Mouse (Mus musculus) neutrophil, adult 5-6 weeks (primary cell): ENCODE measurements around the gene Galm. TPM values are rescaled to one million over a fixed set of nuclear protein-coding genes. Genes with fewer than 3 reads are reported as not detected.
A peak's percentile ranks its signal among the peaks of the same experiment; 100 is the strongest.

Experiments used
- ATAC-seq: fragments of 151-379, 151-347 bp; 2 replicates; pipeline ENCODE4 v1.8.0; 2017; ENCODE audit warnings: mild to moderate bottlenecking, moderate TSS enrichment; ENCODE audit not compliant: insufficient number of reproducible peaks, poor library complexity, low FRiP score, severe bottlenecking; ENCODE audit errors: extremely low read depth
- total RNA-seq: library from RNA; stranded (forward); fragments of 200-1000 nt; gene quantifications from 2 replicates; pipeline ENCODE4 v1.2.3, GENCODE M21; 2017

Galm gene
- 10.8 and 15.5 TPM in 2 replicates for total RNA-seq

DNA sequence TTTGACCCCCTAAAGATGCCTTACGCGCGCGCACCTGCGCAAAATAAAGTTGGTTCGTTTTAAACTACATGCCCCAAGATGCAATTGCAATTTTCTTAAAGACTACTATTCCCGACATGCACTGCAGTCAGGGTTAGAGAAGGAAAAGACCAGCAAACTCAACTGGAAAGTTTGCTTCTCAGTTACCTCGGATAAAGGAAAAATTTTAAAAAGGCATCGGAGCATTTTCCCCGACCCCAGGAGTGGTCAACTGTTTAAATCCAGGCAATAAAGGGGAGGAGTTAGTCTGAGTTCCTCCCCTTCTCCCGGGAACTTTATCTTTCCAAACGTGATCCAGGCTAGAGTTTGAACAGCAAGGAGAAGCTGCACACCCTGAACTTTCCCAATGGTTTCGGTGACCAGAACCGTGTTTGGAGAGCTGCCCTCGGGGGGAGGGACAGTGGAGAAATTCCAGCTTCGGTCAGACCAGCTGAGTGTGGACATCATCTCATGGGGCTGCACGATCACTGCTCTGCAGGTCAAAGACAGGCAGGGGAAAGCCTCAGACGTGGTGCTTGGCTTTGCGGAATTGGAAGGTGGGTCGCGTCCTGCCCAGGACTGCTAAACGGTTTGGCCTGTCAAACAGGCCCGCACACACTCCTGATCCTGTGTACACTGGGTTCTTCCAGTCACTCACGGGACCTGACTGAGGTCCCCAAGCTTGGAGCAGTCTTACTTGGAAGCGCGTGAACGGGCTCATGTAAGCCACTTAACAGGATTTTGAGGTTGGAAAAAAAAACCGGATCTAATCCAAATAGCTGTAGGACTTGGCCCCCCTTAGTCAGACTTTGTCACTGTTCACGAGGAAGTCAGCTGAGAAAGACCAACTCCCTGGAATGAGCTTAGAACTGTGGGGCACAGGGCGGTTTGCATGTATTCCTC lies at the start of gene Galm:
Galm (plus strand) TSS at position 141 of the 921 bp plus-strand sequence.
- ATAC-seq, result peak; percentile 45; the same call in 1 of the 2 replicates

DNA sequence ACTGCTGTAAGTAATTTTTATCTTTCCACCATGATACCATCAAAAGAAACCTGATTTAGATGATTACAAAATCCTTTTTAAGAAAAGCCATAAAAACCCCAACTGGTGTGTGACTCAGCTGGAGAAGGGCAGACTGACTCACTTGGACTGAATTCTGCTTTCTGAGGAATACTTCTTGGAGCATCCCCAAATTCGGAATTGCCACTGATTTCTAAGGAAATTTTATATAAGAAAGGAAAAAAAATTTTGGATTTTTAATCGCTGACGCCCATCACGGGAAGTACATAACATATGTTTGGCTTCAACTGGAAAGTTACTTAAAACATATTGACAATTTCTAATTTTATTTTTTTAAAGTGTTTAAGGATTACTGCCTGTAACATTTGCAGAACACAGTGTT lies 48.5 kb upstream of the Galm start:
- no peak for ATAC-seq

DNA sequence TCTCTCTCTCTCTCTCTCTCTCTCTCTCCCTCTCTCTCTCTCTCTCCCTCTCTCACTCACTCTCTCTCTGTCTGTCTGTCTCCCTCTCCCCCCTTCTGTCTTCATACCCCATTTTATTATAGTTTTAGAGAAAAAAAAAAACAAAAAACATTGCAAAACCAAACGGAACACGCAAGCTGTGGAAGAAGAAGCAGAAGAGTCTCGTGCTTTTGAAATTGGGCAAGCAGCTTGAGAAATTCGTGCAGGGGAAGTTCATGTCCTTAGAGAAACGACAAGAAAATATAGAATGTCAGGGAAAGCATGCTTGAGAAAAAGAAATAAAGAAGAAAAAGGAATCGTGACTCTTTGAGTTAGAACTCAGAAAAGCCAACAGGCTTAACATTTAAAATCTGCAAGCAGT lies 44.0 kb upstream of the Galm start:
- 0 out of 2 replicates have a peak, but pooled peaks have one; percentile 41 for ATAC-seq

DNA sequence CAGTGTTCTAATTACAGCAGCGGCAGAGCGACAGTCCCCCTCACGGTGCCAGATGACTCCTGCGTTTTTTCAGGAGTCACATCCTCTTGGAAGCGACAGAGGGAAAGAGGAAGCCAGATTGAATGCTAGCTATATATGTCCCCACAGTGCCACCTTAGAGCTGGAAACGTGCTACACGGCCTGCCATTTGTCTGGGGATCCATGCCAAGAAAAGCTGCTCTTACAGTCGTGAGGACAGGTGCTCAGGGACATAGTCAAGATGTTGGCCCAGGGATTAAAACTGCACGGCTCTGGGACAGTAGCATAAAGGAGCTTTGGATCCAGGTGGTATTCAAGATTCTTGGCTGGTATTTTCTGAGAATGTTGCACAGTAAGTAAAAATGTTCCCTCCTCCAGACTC lies 42.8 kb upstream of the Galm start:
- no peak for ATAC-seq

DNA sequence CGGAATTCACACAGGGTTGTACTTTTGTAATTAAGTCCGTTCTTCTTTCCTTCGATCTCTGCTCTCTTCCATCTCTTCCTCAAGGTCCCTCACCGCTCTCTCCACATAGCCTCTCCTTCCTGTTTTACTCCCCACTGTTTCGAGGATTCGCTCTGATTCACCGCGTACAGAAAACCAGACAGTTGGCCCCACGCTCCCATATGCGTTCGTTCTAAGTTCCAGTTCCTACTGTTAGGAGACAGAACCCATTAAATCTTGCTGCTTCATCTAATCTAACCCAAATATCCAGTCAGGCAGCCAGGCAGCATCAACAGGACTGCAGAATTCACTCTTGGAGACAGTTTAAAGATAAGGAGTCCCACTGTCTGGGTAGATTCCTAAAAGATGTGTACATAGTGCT lies 40.7 kb upstream of the Galm start:
- ATAC-seq, result no peak

DNA sequence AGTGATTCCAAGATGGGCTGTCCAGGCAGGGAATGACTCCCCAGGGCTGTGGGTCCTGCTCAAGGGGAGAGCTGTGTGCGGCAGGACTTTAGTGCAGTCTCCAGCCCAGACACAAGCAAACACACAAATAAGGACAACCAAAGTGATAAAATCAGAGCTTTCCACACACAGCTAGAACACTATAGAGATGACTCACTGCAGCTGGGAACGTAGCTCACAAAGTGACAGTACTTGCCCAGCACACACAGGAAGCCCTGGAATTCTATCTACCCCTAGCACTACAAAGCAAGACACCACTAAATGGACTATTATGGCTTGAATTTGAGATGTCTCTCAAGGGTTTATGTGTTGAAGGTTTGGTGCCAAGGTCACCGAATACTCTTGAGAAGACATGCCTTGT lies 39.1 kb upstream of the Galm start:
- no peak for ATAC-seq

DNA sequence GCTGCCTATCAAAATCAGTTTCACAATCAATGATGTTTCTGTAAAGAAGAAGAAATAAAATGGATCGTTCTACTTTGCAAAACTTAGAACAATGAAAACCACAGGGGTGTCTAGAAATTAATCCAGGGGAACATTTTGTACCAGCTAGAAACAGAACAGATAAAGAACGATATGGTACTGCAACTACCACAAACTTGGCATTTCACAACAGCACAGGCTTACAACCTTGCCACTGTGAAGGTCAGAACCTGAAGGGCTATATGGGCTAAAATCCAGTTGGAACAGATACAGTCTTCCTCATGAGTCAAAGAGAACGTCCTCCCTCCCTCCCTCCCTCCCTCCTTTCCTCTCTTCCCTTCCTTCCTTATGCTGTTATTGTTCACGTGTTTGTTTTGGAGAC lies 36.7 kb upstream of the Galm start:
- no peak for ATAC-seq

DNA sequence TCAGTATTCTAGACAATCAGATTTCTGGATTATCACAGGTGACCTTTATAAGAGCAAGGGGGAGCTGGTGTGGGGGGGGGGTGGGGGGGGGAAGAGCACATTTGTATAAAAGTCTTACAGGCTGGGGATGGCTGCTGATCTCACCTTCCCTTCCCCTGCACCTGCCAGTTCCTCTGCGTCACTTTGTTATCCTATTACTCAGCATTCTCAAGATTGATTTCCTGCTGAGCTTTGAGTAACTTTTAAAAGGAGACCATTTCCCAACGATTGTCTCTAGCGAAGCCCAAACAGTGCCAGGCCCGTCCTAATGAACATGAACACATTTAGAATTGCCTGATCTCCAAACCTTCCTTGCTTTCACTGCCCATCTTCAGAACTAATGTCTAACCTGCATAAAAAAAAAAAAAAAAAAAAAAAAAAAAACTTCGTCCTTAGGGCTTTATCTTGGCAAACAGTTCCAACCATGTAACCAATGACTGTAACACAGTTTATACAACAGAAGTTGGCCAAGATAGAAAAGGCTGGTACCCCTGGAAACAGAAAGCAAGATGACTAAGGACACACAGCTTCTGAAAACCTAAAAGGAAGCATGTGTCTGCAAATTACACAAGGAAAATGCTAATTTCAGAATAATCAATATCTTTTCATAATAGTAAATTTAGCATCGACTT lies 35.3 kb upstream of the Galm start:
- no peak for ATAC-seq

DNA sequence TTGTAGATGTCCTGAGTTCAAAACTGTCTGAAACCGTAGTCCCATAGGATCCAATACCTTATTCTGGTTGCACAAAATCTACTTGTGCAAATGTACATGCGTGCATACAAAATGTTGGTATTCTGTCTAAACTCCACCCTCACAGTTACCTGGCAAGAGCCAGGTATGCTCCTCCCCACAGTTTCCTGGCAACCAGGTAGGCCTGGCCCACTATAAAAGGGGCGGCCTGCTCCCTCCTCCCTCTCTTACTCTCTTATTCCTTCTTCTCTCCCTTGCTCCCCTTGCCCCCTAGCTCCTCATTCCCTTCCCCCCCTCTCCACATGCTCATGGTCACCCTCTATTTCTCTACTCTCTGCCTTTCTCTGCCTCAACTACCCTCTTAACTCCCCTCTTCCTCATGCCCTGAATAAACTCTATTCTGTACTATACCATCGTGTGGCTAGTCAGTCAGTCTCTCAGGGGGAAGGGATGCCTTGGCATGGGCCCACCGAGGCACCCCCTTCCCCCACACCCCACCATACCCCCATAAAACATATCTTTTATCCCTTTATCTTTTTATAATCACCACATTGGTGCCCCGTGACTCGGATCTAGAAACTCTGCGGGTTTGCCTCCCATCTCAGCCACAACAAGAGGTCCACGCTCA lies 31.9 kb upstream of the Galm start:
- no peak for ATAC-seq

DNA sequence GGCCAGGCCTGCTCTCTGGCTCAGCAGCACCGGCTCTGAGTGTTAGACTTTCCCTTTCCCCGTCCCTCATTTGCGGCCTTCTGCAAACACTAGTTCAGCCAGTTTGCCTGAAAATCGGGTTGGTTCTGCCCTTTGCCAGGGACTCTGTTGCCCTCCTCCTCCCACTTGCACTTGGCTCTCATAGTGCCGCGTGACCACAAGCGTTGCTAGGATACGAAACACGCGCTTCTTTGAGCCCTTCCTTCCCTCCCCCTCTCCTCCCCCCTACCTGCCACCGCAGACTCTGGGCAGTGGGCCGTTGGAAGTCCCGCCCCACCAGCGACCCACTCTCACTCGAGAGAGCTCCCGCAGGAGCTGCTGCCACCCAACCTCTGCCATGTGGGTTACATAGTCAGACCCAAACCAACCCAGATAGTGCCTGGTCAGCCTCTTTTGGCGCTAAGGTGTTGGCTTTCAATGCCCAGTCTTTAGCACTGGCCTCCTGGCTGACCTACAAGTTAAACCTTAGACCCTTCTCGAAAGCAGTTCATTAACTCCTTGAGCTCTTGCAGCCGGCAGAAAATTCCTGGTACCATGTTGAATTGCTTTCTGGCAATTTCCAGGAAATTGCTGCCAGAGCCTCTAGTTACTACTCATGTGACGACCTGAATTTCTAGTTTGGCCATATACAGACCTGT lies 31.1 kb upstream of the Galm start:
- peak; percentile 33; the same call in 1 of the 2 replicates for ATAC-seq

DNA sequence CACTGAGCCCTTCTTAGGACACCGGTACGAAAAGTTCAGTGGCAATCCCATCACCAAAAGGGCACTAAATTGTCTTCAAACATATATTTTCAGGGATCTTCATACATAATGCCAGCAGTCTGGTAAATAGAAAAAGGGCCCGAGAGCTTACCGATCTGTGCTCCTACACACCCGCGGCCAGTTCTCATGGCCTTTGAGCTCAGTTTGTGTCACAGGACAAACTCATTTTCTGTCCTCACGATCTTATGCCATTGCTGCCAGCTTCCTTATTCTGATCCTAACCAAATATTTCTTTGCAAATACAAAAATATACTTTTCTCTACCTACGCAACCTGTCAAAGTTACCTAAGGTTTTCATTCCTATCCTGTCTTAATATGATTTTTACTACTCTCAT lies 30.6 kb upstream of the Galm start:
- no peak for ATAC-seq

DNA sequence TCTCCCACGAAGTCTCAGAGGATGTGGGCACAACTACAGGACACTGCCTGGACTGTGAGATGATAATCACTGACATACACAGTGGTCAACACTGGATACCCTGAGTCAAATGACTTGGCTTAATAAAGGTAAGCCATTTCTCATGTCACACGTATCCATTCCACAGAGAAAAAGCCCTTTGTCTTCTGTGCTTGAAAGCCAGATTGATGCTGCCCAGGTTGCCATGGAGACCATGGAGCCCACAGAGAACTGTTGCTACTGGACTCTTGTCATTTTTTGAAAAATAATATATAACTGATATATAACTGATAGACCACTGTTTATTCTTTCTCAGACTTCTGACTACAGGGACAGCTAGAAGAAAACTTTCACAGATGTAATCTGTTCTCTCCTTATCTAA lies 30.1 kb upstream of the Galm start:
- no peak for ATAC-seq

DNA sequence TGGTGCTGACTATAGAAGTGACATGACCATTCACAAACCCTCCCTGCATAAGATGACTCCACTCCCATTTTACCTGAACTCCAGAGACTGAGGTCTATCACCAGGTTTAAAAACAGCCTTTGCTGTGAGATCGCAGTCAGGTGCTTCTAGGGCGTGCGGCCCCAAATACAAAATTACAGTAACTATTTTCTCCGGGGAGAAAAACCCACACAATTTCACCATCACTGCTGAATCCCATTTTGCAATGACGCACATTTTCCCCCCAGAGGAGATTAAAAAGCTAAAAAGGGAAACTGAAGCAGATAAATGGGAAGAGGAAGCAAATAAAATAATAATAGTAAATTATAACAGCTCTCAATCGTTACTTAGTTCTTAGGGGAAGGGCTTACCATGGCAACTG lies 27.4 kb upstream of the Galm start:
- no peak for ATAC-seq

DNA sequence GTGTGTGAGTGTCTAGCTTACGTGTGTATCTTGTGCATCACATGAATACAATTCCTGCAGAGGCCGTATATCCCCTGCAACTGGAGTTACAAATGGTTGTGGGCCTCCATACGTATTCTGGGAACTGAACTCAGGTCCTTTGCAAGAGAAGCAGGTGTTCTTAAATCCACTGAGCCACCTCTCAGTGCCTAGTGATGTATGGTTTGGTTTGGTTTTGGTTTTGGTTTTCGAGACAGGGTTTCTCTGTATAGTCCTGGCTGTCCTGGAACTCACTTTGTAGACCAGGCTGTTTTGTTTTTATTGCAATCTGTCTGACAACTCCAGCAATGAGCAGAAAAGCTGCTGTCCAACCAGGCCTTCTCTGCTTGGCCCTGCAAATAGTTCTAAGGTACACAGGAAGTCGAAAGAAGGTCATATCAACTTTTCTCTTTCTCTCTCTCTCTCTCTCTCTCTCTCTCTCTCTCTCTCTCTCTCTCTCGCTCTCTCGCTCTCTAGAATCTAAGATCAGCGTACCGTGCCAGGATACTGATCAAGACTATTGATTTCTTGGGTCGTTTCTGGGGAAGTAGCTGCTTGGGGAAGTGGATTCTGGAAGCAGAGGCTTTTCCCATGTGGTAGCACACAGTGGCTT lies 21.8 kb upstream of the Galm start:
- no peak for ATAC-seq

DNA sequence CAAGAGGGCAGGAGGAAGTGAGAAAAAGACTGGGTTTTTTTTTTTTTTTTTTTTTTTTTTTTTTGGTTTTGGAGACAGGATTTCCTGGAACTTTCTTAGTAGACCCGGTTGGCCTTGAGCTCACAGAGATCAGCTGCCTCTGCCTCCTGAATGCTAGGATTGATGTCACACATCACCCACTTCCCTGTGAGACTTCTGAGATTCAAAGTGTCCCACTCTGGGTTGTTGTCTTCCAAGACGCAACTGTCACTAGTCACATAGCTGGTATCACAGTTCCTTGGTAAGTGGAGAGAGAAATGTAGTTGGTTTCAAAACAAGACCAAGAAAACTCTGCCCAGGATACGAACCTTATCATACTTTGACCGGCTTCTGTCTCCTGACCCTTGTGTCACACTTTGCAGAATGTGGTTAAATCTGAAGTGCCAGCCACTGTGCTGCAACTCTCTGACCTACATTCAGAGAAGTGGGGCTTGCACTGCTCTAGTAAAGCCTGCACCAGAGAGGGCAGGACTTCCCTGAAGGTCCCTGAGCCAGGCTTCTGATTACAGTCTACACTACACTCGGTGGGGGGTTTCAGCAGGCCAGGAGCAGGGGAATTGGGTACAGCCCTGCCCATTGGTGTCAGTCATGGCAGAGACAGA lies 14.5 kb upstream of the Galm start:
- ATAC-seq, result no peak

DNA sequence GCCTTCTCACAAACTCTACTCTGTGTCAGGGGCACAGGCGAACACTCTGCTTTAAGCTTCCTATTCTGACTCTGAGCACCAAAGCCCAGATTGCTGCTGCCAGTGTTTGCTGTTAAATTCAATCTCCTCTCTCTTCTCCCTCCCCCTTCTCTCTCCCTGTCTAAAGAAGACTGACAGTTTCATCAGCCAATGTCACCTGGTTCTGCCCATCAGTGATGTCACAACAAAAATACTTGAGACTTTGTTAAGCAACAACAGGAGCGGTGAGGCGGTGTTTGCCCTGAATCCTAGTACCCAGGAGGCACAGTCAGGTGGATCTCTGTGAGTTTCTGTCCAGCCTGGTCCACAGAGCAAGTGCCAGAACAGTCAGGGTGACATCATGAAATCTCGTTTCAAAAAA lies 13.8 kb upstream of the Galm start:
- ATAC-seq, result peak; percentile 36; the same call in 1 of the 2 replicates

DNA sequence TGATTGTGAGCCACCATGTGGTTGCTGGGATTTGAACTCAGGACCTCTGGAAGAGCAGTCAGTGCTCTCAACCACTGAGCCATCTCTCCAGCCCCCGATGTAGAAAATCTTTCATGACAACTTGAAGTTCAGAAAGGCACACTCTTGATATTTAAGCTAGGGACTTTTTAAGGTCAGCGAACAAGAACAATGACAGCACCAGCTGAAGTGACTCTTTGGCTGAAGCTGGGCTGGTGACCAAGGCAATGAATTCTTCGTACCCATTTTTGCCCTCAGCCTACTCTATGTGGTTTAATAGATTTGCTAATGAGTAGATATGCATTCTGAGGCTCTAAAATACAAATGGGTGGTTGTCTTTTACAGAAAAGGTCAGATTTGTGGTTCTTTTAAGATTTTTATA lies 6.9 kb upstream of the Galm start:
- ATAC-seq, result no peak

DNA sequence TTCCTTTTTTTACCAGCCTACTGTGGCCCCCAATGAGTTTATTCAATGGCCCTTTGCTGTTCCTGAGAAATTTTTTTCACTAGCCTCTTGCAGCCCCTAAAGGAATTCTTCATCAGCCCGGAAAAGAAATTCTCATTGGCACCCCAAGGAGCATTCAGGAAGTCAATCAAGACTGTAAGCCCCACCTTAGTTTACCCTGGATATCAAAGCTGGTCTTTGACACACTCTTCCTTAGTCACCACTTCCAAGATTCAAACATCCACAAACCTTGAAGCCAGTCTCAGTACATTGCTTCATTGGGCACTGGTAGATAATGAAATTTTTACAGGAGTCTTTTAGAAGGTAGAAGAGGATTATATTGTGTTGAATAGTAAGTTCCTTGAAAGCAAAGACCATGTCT lies 5.4 kb upstream of the Galm start:
- ATAC-seq, result no peak
